Mouse (Mus musculus): ENCODE measurements around the gene Tmem151b. TPM values are rescaled to one million over a fixed set of nuclear protein-coding genes. Genes with fewer than 3 reads are reported as not detected.

The Tmem151b gene
- polyA plus RNA-seq, 1 experiment from 2014 or later: 25.5 TPM

DNA sequence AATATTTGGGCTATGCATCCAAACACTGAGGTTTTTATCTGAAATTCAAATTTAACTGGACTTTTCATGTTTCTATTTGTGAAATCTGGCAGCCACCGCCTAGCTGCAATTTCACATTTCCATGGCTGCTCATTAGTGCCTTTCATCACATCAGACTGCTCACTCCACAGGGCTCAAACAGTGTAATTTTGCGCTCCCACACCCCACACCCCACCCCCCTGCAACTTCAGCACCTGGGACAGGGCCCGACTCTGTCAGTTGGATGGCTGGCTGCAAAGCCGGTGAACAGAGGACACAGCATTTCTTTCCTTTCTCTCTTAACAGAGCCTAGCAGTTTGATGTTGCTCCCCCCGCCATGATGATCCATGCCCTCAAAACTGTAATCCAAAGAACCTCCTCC lies 13.2 kb downstream of the Tmem151b start:
- Histone ChIP-seq H3K9me3 (no peaks in the 10 kb centered on the region), H3K4me3 (replicated peaks) (no peak overlapping the region), H3K4me2 (replicated peaks) (no peak overlapping the region), H3K27me3 (peaks cover 82% of the 10 kb centered on the region), H3K36me3 (no peaks in the 10 kb centered on the region), H3K9ac (replicated peaks) (0 out of 2 replicates have a peak overlapping the region, but pooled peaks have one; percentile 36), H3K4me1 (replicated peaks) (no peaks in the 10 kb centered on the region), H3K27ac (no peak overlapping the region)
- no peak for ATAC-seq
- WGBS: 22% methylated on average over 5 of the region's 5 CpGs

DNA sequence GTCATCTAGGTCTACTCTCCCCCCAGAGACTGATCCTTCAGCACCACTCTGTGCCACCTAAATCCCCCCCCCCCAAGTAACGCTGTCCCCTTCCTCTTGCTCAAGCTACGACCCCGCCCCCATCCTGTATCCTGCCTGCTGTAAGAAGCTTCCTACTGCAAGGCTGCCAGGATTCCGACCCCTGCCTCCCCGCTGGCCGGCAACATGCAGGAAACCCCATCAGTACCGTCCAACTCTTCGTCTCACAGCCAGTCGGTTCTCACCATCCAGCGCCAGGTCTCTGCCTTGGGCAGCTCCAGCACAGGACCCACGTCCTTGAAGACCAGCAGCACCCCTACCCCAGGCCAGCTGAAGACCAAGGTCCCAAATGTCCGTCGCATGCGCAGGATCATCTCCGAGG lies 16.6 kb downstream of the Tmem151b start:
- Histone ChIP-seq H3K36me3 (no peaks in the 10 kb centered on the region), H3K9me3 (no peaks in the 10 kb centered on the region), H3K27ac (no peak overlapping the region), H3K4me2 (replicated peaks) (no peak overlapping the region), H3K9ac (replicated peaks) (no peak overlapping the region), H3K27me3 (peaks cover 75% of the 10 kb centered on the region), H3K4me1 (replicated peaks) (no peaks in the 10 kb centered on the region), H3K4me3 (replicated peaks) (no peak overlapping the region)
- WGBS: 59% methylated on average over 15 of the region's 15 CpGs
- ATAC-seq: no peak

DNA sequence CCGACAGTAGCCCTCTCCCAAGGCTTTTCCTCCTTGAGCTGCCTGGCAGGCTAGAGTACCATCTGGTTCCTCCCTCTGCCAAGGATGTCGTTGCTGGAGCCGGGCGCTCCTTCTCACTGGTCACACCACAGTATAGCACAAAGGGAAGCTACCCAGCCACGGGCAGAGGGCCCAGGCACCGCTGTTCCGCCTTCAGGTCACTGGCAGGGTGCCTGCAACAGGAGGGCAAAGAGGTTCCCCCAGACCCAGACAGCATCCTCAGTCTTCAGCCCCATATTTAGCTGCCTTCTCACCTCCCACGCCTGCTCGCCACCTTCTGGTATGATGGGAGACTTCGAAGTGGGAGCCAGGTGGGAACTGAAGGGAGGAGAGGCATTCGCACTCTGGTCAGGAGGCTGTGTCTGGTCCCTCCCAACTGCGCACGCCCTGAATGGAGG lies 19.1 kb downstream of the Tmem151b start:
- ATAC-seq: peak; percentile 24; the same call in 1 of the 2 replicates
- no peak overlapping the region for H3K4me3 ChIP-seq (replicated peaks)
- WGBS: 55% methylated on average over 13 of the region's 13 CpGs
- H3K36me3 ChIP-seq: no peaks in the 10 kb centered on the region
- H3K9me3 ChIP-seq: no peaks in the 10 kb centered on the region
- H3K4me2 ChIP-seq (replicated peaks): no peak overlapping the region
- no peak overlapping the region for H3K27ac ChIP-seq
- no peaks in the 10 kb centered on the region for H3K4me1 ChIP-seq (replicated peaks)
- H3K27me3 ChIP-seq: peaks cover 62% of the 10 kb centered on the region
- no peak overlapping the region for H3K9ac ChIP-seq (replicated peaks)

DNA sequence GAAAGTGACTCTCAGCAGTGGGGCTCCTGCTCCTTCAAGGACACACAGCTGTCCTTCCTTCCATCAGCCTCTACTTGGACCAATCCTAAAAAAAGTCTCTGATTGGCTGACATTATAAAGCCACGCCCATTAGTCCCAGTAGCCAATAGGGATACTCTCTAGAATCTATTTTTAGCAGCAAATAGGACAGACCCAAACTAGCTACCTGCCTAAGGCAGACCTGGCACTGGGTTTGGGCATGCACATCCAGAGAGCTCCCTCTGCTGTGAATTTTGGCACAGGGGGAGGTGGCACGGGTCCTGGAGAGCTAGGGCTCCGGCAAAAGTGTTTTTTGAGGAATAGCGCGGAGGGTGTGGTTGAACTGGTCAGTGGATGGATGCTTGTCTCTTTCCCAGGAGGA lies 22.9 kb downstream of the Tmem151b start:
- Histone ChIP-seq H3K4me2 (replicated peaks) (no peak overlapping the region), H3K9me3 (no peaks in the 10 kb centered on the region), H3K4me3 (replicated peaks) (no peak overlapping the region), H3K4me1 (replicated peaks) (peaks cover 16% of the 10 kb centered on the region), H3K27ac (no peak overlapping the region), H3K27me3 (peaks cover 50% of the 10 kb centered on the region), H3K9ac (replicated peaks) (no peak overlapping the region), H3K36me3 (no peaks in the 10 kb centered on the region)
- WGBS: 21% methylated on average over 5 of the region's 5 CpGs
- no peak for ATAC-seq

DNA sequence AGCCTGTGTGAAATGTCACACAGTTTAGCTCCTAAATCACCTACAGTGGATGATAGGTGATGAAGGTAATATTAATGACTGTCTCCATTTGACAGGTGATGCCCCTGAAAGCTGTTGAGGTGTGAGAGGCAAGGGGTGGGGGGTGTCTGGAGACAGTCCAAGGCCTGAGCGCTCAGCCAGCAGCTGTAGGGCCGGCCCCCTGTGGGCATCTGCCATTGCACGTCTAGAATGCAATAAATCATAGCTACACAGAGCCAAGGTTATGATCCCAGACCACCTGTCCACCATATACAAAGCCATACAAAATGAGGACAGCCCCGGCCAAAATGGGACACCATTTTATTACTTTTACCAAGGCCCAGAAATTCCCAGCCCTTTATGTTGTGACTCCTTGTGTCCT lies 24.5 kb downstream of the Tmem151b start:
- H3K4me3 ChIP-seq (replicated peaks): no peak overlapping the region
- H3K36me3 ChIP-seq: peaks cover 13% of the 10 kb centered on the region
- no peak overlapping the region for H3K27ac ChIP-seq
- H3K9ac ChIP-seq (replicated peaks): no peak overlapping the region
- no peak for ATAC-seq
- peaks cover 41% of the 10 kb centered on the region for H3K27me3 ChIP-seq
- H3K4me1 ChIP-seq (replicated peaks): peaks cover 16% of the 10 kb centered on the region
- WGBS: 77% methylated on average over 4 of the region's 4 CpGs
- no peak overlapping the region for H3K4me2 ChIP-seq (replicated peaks)
- H3K9me3 ChIP-seq: no peaks in the 10 kb centered on the region

DNA sequence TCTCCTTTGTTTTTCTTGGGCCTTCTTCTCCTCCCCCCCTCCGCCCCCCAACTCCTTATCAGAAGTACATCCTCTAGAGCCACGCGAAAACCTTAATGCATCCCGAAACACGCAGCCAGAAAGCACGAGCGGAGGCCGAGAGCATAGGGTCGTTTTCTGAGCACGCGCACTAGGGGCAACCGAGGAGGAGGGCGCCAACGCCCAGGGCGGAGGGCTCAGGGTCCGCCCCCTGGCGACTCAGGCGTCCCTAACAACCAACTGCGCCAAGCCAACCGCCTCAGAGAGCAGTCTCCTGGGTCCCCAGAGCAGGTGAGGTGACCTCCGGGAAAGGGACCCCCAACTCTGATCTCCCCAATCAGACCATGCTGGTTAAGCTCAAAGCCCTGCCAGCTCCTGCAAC lies 26.2 kb downstream of the Tmem151b start, which contains the start of gene Tcte1:
Gene Tcte1, plus strand, starts transcription at position 172 of the 400 bp plus-strand sequence.
- Histone ChIP-seq H3K4me3 (replicated peaks) (peak within 1 kb of the TSS; percentile 44), H3K9ac (replicated peaks) (peak within 1 kb of the TSS; percentile 68), H3K27ac (no peak within 1 kb of the TSS), H3K27me3 (peaks cover 29% of the 10 kb centered on the region), H3K9me3 (no peaks in the 10 kb centered on the region), H3K4me2 (replicated peaks) (peak within 1 kb of the TSS; percentile 74), H3K36me3 (peaks cover 25% of the 10 kb centered on the region), H3K4me1 (replicated peaks) (peaks cover 16% of the 10 kb centered on the region)
- peak; percentile 83 for ATAC-seq
- under 1% methylated on average over 21 of the region's 21 CpGs for WGBS

DNA sequence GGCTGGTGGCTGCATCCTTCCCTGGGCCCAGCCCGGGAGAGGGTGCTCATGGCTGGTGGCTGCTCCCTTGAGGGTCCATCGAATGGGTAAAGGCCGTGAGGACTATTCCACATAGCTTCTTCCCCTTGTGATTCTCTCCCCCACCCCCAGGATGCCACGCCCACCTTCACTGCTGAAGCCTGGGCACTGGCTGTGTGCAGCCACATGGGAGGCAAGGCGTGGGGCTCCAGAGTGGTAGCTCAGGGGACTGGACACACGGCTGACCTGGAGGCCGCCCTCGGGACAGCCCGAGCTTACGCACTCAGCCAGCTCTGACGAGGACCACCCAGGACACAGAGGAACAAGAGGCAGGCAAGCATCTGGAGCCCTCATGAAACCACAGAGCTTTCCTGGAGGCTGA lies 29.3 kb downstream of the Tmem151b start:
- Histone ChIP-seq H3K4me3 (replicated peaks) (no peak overlapping the region), H3K9ac (replicated peaks) (no peak overlapping the region), H3K36me3 (peaks cover 32% of the 10 kb centered on the region), H3K27me3 (peaks cover 16% of the 10 kb centered on the region), H3K4me2 (replicated peaks) (no peak overlapping the region), H3K27ac (no peak overlapping the region), H3K9me3 (no peaks in the 10 kb centered on the region), H3K4me1 (replicated peaks) (peaks cover 20% of the 10 kb centered on the region)
- ATAC-seq: no peak
- 88% methylated on average over 11 of the region's 11 CpGs for WGBS

DNA sequence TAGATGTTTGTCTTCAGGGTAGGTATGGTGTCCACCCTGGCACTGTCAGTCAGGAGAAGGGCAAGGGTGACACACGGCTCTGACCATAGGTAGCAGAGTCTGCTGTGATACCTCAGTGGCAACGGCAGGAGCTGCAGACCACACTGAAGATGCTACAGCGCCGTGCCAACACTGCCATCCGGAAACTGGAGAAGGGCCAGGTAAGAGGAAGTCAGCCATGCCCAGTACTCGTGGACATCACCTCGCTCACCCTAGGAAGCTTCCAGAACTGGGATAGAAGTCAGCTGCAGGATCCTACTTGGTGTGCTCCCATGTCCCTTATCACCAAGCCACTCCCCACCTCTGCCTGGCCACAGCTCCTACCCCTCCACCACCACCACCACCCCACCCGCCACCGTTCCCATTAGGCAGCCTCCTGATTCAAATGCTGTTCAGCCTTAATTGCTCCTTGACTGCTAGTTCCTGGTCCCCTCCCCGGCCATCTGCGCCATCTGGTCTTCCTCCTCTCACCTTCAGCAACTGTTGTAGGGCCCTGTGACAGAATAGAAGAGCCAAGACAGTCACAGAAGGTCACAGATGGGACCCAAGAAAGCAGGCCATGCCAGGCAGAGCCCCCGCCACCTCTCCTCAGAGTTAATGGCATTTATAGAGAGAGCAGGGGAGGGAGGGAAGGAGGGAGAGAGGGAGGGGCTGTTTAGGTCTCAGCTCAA lies 30.6 kb downstream of the Tmem151b start:
- peaks cover 35% of the 10 kb centered on the region for H3K36me3 ChIP-seq
- peaks cover 20% of the 10 kb centered on the region for H3K4me1 ChIP-seq (replicated peaks)
- no peak for ATAC-seq
- peaks cover 4% of the 10 kb centered on the region for H3K27me3 ChIP-seq
- H3K9me3 ChIP-seq: no peaks in the 10 kb centered on the region
- H3K4me2 ChIP-seq (replicated peaks): no peak overlapping the region
- no peak overlapping the region for H3K4me3 ChIP-seq (replicated peaks)
- H3K9ac ChIP-seq (replicated peaks): no peak overlapping the region
- H3K27ac ChIP-seq: no peak overlapping the region
- 87% methylated on average over 12 of the region's 12 CpGs for WGBS

DNA sequence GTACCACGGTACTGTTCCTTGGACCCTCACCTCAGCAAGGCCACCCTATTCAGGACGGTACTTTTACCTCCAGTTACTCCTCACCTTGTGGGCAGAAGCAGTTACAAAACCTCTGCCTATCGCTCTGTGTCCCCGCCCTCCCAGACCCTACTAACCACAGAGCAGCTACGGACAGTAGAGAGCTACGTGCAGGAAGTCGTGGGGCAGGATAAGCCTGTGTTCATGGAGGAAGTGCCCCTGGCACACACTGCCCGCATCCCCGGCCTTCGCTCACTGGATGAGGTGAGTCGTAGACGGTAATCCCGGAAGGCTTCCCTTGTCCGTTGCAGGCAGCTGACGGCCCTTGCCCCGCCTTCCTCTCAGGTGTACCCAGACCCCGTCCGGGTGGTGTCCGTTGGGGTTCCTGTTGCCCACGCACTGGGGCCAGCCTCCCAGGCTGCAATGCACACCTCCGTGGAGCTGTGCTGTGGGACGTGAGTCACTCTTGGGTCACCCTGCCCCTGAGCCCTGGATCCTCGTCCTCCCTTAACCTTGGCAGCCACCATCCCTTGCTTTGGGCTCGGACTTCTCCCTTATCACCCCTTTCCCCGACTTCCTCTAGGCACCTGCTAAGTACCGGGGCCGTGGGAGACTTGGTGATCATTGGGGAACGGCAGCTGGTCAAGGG lies 31.8 kb downstream of the Tmem151b start:
- Histone ChIP-seq H3K36me3 (peaks cover 35% of the 10 kb centered on the region), H3K9me3 (no peaks in the 10 kb centered on the region), H3K4me2 (replicated peaks) (no peak overlapping the region), H3K4me1 (replicated peaks) (peaks cover 10% of the 10 kb centered on the region), H3K27ac (no peak overlapping the region), H3K27me3 (no peaks in the 10 kb centered on the region), H3K4me3 (replicated peaks) (no peak overlapping the region), H3K9ac (replicated peaks) (no peak overlapping the region)
- WGBS: 93% methylated on average over 28 of the region's 28 CpGs
- no peak for ATAC-seq

DNA sequence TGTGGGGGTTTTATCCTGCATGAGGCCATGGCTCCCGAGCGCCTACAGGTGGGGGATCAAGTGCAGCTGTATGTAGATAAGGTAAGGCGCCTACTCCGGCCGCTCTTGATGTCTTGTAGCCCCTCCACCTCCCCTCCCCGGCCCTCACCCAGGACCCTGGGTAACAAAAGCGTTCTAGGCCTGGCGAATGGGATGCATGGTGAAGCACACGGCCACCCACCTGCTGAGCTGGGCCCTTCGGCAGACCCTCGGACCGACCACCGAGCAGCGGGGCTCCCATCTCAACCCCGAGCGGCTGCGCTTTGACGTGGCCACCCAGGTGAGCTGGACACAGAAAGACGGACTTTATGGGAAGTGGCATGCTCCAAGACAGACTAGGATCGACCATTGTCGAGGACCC lies 32.3 kb downstream of the Tmem151b start:
- H3K4me3 ChIP-seq (replicated peaks): no peak overlapping the region
- H3K27me3 ChIP-seq: no peaks in the 10 kb centered on the region
- peaks cover 4% of the 10 kb centered on the region for H3K4me1 ChIP-seq (replicated peaks)
- H3K9ac ChIP-seq (replicated peaks): no peak overlapping the region
- ATAC-seq: 0 out of 2 replicates have a peak, but pooled peaks have one; percentile 5
- H3K9me3 ChIP-seq: no peaks in the 10 kb centered on the region
- H3K27ac ChIP-seq: no peak overlapping the region
- peaks cover 35% of the 10 kb centered on the region for H3K36me3 ChIP-seq
- 92% methylated on average over 21 of the region's 21 CpGs for WGBS
- no peak overlapping the region for H3K4me2 ChIP-seq (replicated peaks)

DNA sequence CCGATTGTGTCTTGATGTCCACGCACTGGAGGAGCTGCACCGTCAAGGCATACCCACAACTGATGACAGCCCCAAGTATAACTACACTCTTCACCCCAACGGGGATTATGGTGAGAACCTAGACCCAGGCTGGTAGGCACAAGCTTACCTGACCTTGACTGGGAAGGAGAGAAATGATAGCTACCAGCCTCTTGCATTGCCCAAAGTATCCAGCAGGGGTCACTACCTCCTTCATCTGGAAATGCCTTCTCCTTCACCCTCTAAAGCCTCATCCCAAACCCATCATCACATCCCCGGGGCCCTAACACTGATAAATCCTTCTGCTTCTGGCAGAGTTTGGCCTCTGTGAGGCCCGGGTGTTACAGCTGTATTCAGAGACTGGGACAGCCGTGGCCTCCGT lies 33.0 kb downstream of the Tmem151b start:
- 0 out of 2 replicates have a peak, but pooled peaks cover 4% of the 10 kb centered on the region for H3K4me1 ChIP-seq (replicated peaks)
- H3K4me3 ChIP-seq (replicated peaks): no peak overlapping the region
- WGBS: 47% methylated on average over 8 of the region's 8 CpGs
- H3K27me3 ChIP-seq: no peaks in the 10 kb centered on the region
- H3K36me3 ChIP-seq: peaks cover 39% of the 10 kb centered on the region
- ATAC-seq: peak; percentile 51
- H3K9me3 ChIP-seq: no peaks in the 10 kb centered on the region
- no peak overlapping the region for H3K27ac ChIP-seq
- H3K4me2 ChIP-seq (replicated peaks): no peak overlapping the region
- 0 out of 2 replicates have a peak overlapping the region, but pooled peaks have one; percentile 39 for H3K9ac ChIP-seq (replicated peaks)

DNA sequence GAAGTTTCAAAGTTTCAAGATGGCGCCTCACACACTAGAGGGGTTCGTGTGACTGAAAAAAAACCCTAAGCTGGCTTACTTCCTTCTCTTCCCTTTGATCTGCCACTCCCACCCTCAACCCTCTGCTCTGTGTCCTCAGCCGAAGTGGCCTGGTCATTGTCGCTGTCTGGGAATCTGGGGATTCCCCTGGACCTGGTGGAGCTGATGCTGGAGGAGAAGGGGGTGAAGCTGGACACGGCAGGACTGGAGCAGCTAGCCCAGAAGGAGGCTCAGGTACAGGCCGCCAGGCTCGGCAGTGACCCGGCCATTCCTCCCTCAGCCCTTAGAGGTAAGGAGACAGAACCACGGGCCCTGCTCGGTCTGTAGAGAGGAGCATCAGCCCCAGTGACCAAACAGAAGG lies 33.7 kb downstream of the Tmem151b start:
- H3K36me3 ChIP-seq: peaks cover 40% of the 10 kb centered on the region
- ATAC-seq: no peak
- H3K27me3 ChIP-seq: no peaks in the 10 kb centered on the region
- no peak overlapping the region for H3K4me2 ChIP-seq (replicated peaks)
- WGBS: 88% methylated on average over 10 of the region's 10 CpGs
- no peak overlapping the region for H3K4me3 ChIP-seq (replicated peaks)
- H3K9ac ChIP-seq (replicated peaks): no peak overlapping the region
- H3K27ac ChIP-seq: no peak overlapping the region
- H3K9me3 ChIP-seq: no peaks in the 10 kb centered on the region
- 0 out of 2 replicates have a peak, but pooled peaks cover 4% of the 10 kb centered on the region for H3K4me1 ChIP-seq (replicated peaks)

All from midbrain, embryonic 13.5 days (tissue).